Mouse (Mus musculus) left cerebral cortex, postnatal 25 days (tissue): ENCODE results near the gene Alox5. TPM values are rescaled to one million over a fixed set of nuclear protein-coding genes. Genes with fewer than 3 reads are reported as not detected.

Experiments used
- total RNA-seq, 2 experiments: library from RNA; stranded (reverse); gene quantifications; 2 replicates each; pipeline ENCODE4 v1.2.3; 2021

Alox5 gene
- total RNA-seq, 2 experiments from 2014 or later: 1.1 to 3.1 TPM

Other genes with a start within 250 kb of the Alox5 start
- 1 to 10 TPM; 8.2 to 9.1 TPM for gene Zfand4, start 197.0 kb downstream of the Alox5 start, total RNA-seq
- gene March8, start 123.2 kb downstream of the Alox5 start, total RNA-seq: 10 to 100 TPM; 45.7 to 48.9 TPM
- not detected for gene Olfr211, start 27.9 kb upstream of the Alox5 start, total RNA-seq
- not detected for gene Olfr212, start 45.3 kb upstream of the Alox5 start, total RNA-seq
- not detected for gene Olfr213, start 77.3 kb upstream of the Alox5 start, total RNA-seq
- 1 to 10 TPM; 1.7 to 2.6 TPM for gene Gm5580, start 90.0 kb upstream of the Alox5 start, total RNA-seq
- gene Olfr214, start 93.1 kb upstream of the Alox5 start, total RNA-seq: not detected
- gene Olfr215, start 123.0 kb upstream of the Alox5 start, total RNA-seq: not detected
- gene Zfp422, start 167.8 kb upstream of the Alox5 start, total RNA-seq: 10 to 100 TPM; 23.2 to 24.2 TPM
- 1 to 10 TPM; 1.5 to 2.1 TPM for gene Depp1, start 189.4 kb upstream of the Alox5 start, total RNA-seq
- gene Rassf4, start 212.8 kb upstream of the Alox5 start, total RNA-seq: 1 to 10 TPM; 4.6 to 4.8 TPM